Mouse (Mus musculus) E14TG2a.4 (cell line): ENCODE results near the gene Sdk1.

Source experiments
- H3K27me3 ChIP-seq: 2 replicates; pipeline ENCODE4 v1.6.1; 2014; ENCODE audit warnings: low read length, control low read depth; ENCODE audit not compliant: insufficient read depth
- H3K36me3 ChIP-seq: 2 replicates; pipeline ENCODE4 v1.6.1; 2014; ENCODE audit warnings: low read length, control low read depth; ENCODE audit not compliant: insufficient read depth
- H3K4me1 ChIP-seq: replicated peaks from 2 replicates; pipeline ENCODE4 v1.6.1; 2014; ENCODE audit warnings: low read depth, low read length, control low read depth
- H3K4me3 ChIP-seq: replicated peaks from 2 replicates; pipeline ENCODE4 v1.5.1; 2014; ENCODE audit warnings: mild to moderate bottlenecking, low read length
- H3K9me3 ChIP-seq: 2 replicates; pipeline ENCODE4 v1.6.1; 2014; ENCODE audit warnings: low read length, control low read depth
- CTCF ChIP-seq: conservative IDR thresholded peaks from 2 replicates; pipeline ENCODE4 v1.5.1; 2014; ENCODE audit warnings: low read length
- NANOG ChIP-seq: IDR thresholded peaks from 2 replicates; pipeline ENCODE4 v1.6.1; 2014; ENCODE audit warnings: borderline replicate concordance, low read length, mixed read lengths
- POU5F1 ChIP-seq: IDR thresholded peaks from 2 replicates; pipeline ENCODE4 v1.6.1; 2014; ENCODE audit warnings: low read length, borderline replicate concordance

The Sdk1 gene

GRCm38 (mm10) chr5:141542890-141543666, 301.8 kb downstream of the Sdk1 start:
- Histone ChIP-seq H3K27me3 (no peaks in the 10 kb centered on the region), H3K4me3 (no peak overlapping the region), H3K9me3 (no peaks in the 10 kb centered on the region), H3K4me1 (no peaks in the 10 kb centered on the region), H3K36me3 (no peaks in the 10 kb centered on the region)
- no peak for TF ChIP-seq NANOG
- no peak for TF ChIP-seq CTCF
- TF ChIP-seq POU5F1: no peak

GRCm38 (mm10) chr5:141553444-141553843, 312.2 kb downstream of the Sdk1 start:
- Histone ChIP-seq H3K27me3 (no peaks in the 10 kb centered on the region), H3K4me1 (no peaks in the 10 kb centered on the region), H3K9me3 (no peaks in the 10 kb centered on the region), H3K36me3 (no peaks in the 10 kb centered on the region), H3K4me3 (no peak overlapping the region)
- TF ChIP-seq CTCF (no peak), NANOG (no peak)

- TF ChIP-seq NANOG: no peak
- TF ChIP-seq CTCF: no peak
- no peak for TF ChIP-seq POU5F1
These were observed 317.4 kb downstream of the Sdk1 start for GRCm38 (mm10) chr5:141558731-141559130.

GRCm38 (mm10) chr5:141560325-141560724, 319.0 kb downstream of the Sdk1 start:
- no peaks in the 10 kb centered on the region for H3K27me3 ChIP-seq
- peaks cover 7% of the 10 kb centered on the region; the same call in 1 of the 2 replicates for H3K9me3 ChIP-seq
- no peaks in the 10 kb centered on the region for H3K36me3 ChIP-seq
- H3K4me1 ChIP-seq: no peaks in the 10 kb centered on the region
- H3K4me3 ChIP-seq: no peak overlapping the region
- no peak for TF ChIP-seq CTCF
- TF ChIP-seq POU5F1: no peak
- TF ChIP-seq NANOG: no peak

More at GRCm38 (mm10) chr5:141558731-141559130, 317.4 kb downstream of the Sdk1 start:
- Histone ChIP-seq H3K4me3 (no peak overlapping the region), H3K9me3 (peaks cover 3% of the 10 kb centered on the region; the same call in 1 of the 2 replicates), H3K36me3 (no peaks in the 10 kb centered on the region), H3K4me1 (no peaks in the 10 kb centered on the region), H3K27me3 (no peaks in the 10 kb centered on the region)

GRCm38 (mm10) chr5:141561989-141562560, 320.8 kb downstream of the Sdk1 start:
- Histone ChIP-seq H3K4me3 (no peak overlapping the region), H3K4me1 (no peaks in the 10 kb centered on the region), H3K9me3 (peaks cover 7% of the 10 kb centered on the region; the same call in 1 of the 2 replicates), H3K36me3 (no peaks in the 10 kb centered on the region), H3K27me3 (no peaks in the 10 kb centered on the region)
- TF ChIP-seq NANOG (no peak), CTCF (no peak)

- peaks cover 7% of the 10 kb centered on the region; the same call in 1 of the 2 replicates for H3K9me3 ChIP-seq
- H3K4me3 ChIP-seq: no peak overlapping the region
- no peaks in the 10 kb centered on the region for H3K36me3 ChIP-seq
- TF ChIP-seq NANOG (no peak), CTCF (peak; percentile 57), POU5F1 (no peak)
- no peaks in the 10 kb centered on the region for H3K27me3 ChIP-seq
- no peaks in the 10 kb centered on the region for H3K4me1 ChIP-seq
These were observed 322.9 kb downstream of the Sdk1 start for GRCm38 (mm10) chr5:141564197-141564596.

GRCm38 (mm10) chr5:141568106-141568505, 326.8 kb downstream of the Sdk1 start:
- H3K4me1 ChIP-seq: no peaks in the 10 kb centered on the region
- no peaks in the 10 kb centered on the region for H3K27me3 ChIP-seq
- 0 out of 2 replicates have a peak, but pooled peaks cover 3% of the 10 kb centered on the region for H3K9me3 ChIP-seq
- H3K4me3 ChIP-seq: no peak overlapping the region
- H3K36me3 ChIP-seq: no peaks in the 10 kb centered on the region
- TF ChIP-seq NANOG (no peak), CTCF (no peak), POU5F1 (no peak)

GRCm38 (mm10) chr5:141570442-141570841, 329.2 kb downstream of the Sdk1 start:
- Histone ChIP-seq H3K9me3 (no peaks in the 10 kb centered on the region), H3K4me1 (no peaks in the 10 kb centered on the region), H3K4me3 (no peak overlapping the region), H3K36me3 (no peaks in the 10 kb centered on the region), H3K27me3 (no peaks in the 10 kb centered on the region)
- no peak for TF ChIP-seq CTCF
- no peak for TF ChIP-seq POU5F1

GRCm38 (mm10) chr5:141574263-141574662, 333.0 kb downstream of the Sdk1 start:
- Histone ChIP-seq H3K36me3 (no peaks in the 10 kb centered on the region), H3K4me3 (no peak overlapping the region), H3K9me3 (no peaks in the 10 kb centered on the region), H3K4me1 (peaks cover 4% of the 10 kb centered on the region), H3K27me3 (no peaks in the 10 kb centered on the region)
- no peak for TF ChIP-seq POU5F1
- TF ChIP-seq NANOG: no peak
- TF ChIP-seq CTCF: no peak
